ENCODE assay signal across 16 mouse cellular contexts in genomic region chr13:43217686-43218085, GRCm38 (mm10). TPM values are rescaled to one million over a fixed set of nuclear protein-coding genes. Genes with fewer than 3 reads are reported as not detected.
DNase-seq lines count a peak whose midpoint lies in the region; ATAC-seq and TF ChIP-seq lines count a peak whose summit lies in the region.
"Had no signal": no experiment of that assay in that cellular context is flagged by ENCODE, and none has a peak within 500 bp of the region (broad histone marks: within the 10 kb centered on the region; RNA-seq: fewer than 3 reads in every experiment).

No protein-coding gene starts in this region.

- no peak for DNase-seq in layer of hippocampus, adult 2 months (ENCODE audit: low spot score in 2 of 2)
- no peak for DNase-seq in layer of hippocampus, adult 8-10 months (ENCODE audit: low spot score in 2 of 2)
- peak; percentile 78 for DNase-seq in 416B (ENCODE audit: low read depth)
- DNase-seq in right cerebral cortex, adult 18-20 months, result no peak
- no peak for DNase-seq in c-Kit-positive CD71-positive TER-119-positive erythroid progenitor cells, embryonic 14.5 days (ENCODE audit: low spot score)
- DNase-seq: cerebellum, postnatal 14 days; gastrocnemius, postnatal 36 days; kidney, adult 9 months; lung, postnatal 10 days; thymus, adult 2 months had no signal

- no peak overlapping the region for H3K4me3 ChIP-seq in layer of hippocampus, adult 2 months
- H3K4me3 ChIP-seq in bone marrow, adult 2 months (replicated peaks; ENCODE audit: control insufficient read depth, low read depth, low read length), result no peak overlapping the region
- H3K4me3 ChIP-seq: erythroblast, embryonic 14.5 days; limb, embryonic 13.5 days; midbrain, embryonic 13.5 days had no signal

- no peak for TF ChIP-seq CTCF in layer of hippocampus, adult 2 months (conservative IDR thresholded peaks at IDR 0.05)
- TF ChIP-seq CTCF in bone marrow, adult 2 months (IDR thresholded peaks at IDR 0.05; ENCODE audit: control insufficient read depth, insufficient read depth, low read length), result no peak

- peak; percentile 85 for ATAC-seq in megakaryocyte, adult 5-6 weeks (ENCODE audit: poor library complexity, severe bottlenecking)
- ATAC-seq: forebrain, embryonic 14.5 days; midbrain, embryonic 13.5 days had no signal

- WGBS in bone marrow, adult 2 months, result 12% methylated on average over 4 of the region's 4 CpGs

- peak overlapping the region; percentile 67 for H3K27ac ChIP-seq in layer of hippocampus, adult 2 months
- H3K27ac ChIP-seq in bone marrow, adult 2 months (ENCODE audit: control insufficient read depth, insufficient read depth, low read depth, low read length, poor library complexity), result peak overlapping the region; percentile 16; the same call in 1 of the 2 replicates
- H3K27ac ChIP-seq: limb, embryonic 13.5 days; midbrain, embryonic 13.5 days had no signal

- H3K4me1 ChIP-seq in bone marrow, adult 2 months (ENCODE audit: control insufficient read depth, insufficient read depth, low read length), result peaks cover 21% of the 10 kb centered on the region

- no peak for TF ChIP-seq POLR2A in bone marrow, adult 2 months (IDR thresholded peaks at IDR 0.05; ENCODE audit: borderline replicate concordance, control insufficient read depth, low read depth, low read length)

RNA-seq across cellular contexts. Expression of gene Tbc1d7, which starts 46.4 kb away (rescaled TPM):
- 10 to 100 TPM; 26.0 to 27.2 TPM for total RNA-seq in layer of hippocampus, adult 2 months (2021)
- total RNA-seq in layer of hippocampus, adult 8-10 months (2022), result 10 to 100 TPM; 25.9 to 30.3 (median 27.8) TPM
- polyA plus RNA-seq in bone marrow, adult 2 months (2011; ENCODE audit: insufficient read depth, insufficient read length, low replicate concordance, missing spikeins), result 2.6 and 11.1 TPM in 2 replicates
- 6.7 and 10.6 TPM in 2 replicates for total RNA-seq in megakaryocyte, adult 5-6 weeks (2015)
- total RNA-seq in megakaryocyte, adult 5-6 weeks (2017), result 3.4 and 4.9 TPM in 2 replicates
